Mouse (Mus musculus) MEL (cell line): ENCODE measurements at regions not wholly inside any gene's neighbourhood (a gene's known extent, or its start where the extent isn't known, plus 50 kb on each side); places are given as distances from the start of the nearest gene placed in this dataset.
"Not testable (repeated sequence)": the region's sequence is repeated elsewhere in the genome, so short reads cannot be mapped to it uniquely, and the experiment has no call there.

ENCODE experiments used
- CTCF ChIP-seq, 3 experiments: IDR thresholded peaks in 2 of 3; conservative IDR thresholded peaks in 1 of 3; 2 replicates each; pipeline ENCODE4 v1.5.1; 2011 to 2012; ENCODE audit warnings: low read length in 3 of 3, low read depth in 2 of 3, mild to moderate bottlenecking in 2 of 3, improper control_type of control experiment in 1 of 3, inconsistent platforms in 1 of 3, mixed read lengths in 1 of 3, moderate library complexity in 1 of 3; ENCODE audit not compliant: control insufficient read depth in 1 of 3, insufficient read depth in 1 of 3, poor library complexity in 1 of 3, severe bottlenecking in 1 of 3
- E2F4 ChIP-seq: IDR thresholded peaks from 2 replicates; pipeline ENCODE4 v1.6.1; 2011; ENCODE audit warnings: low read depth, low read length, improper control_type of control experiment, borderline replicate concordance
- EP300 ChIP-seq, 2 experiments: IDR thresholded peaks; 2 replicates each; pipeline ENCODE4 v1.6.1; 2011; ENCODE audit warnings: improper control_type of control experiment in 2 of 2, low read length in 2 of 2, low read depth in 1 of 2, mild to moderate bottlenecking in 1 of 2
- GABPA ChIP-seq: IDR thresholded peaks from 2 replicates; pipeline ENCODE4 v1.6.1; 2012; ENCODE audit warnings: low read depth, mild to moderate bottlenecking, inconsistent platforms, low read length, improper control_type of control experiment, moderate library complexity
- GATA1 ChIP-seq: IDR thresholded peaks from 2 replicates; pipeline ENCODE4 v1.6.1; 2011; ENCODE audit warnings: low read depth, low read length, improper control_type of control experiment
- HCFC1 ChIP-seq: IDR thresholded peaks from 2 replicates; pipeline ENCODE4 v1.6.1; 2012; ENCODE audit warnings: low read depth, mild to moderate bottlenecking, inconsistent platforms, low read length, improper control_type of control experiment, moderate library complexity
- KAT2A ChIP-seq: conservative IDR thresholded peaks from 2 replicates; pipeline ENCODE4 v1.6.1; 2012; ENCODE audit warnings: low read depth, low read length, improper control_type of control experiment, inconsistent platforms
- MAX ChIP-seq: IDR thresholded peaks from 2 replicates; pipeline ENCODE4 v1.6.1; 2011; ENCODE audit warnings: low read length, improper control_type of control experiment
- POLR2A ChIP-seq, 2 experiments: IDR thresholded peaks; 2 replicates each; pipeline ENCODE4 v1.6.1; 2011 to 2012; ENCODE audit warnings: low read length in 2 of 2, mild to moderate bottlenecking in 2 of 2, control low read depth in 1 of 2, improper control_type of control experiment in 1 of 2, low read depth in 1 of 2, moderate library complexity in 1 of 2; ENCODE audit not compliant: control insufficient read depth in 1 of 2, insufficient read depth in 1 of 2, poor library complexity in 1 of 2
- POLR2AphosphoS2 ChIP-seq: IDR thresholded peaks from 2 replicates; pipeline ENCODE4 v1.6.1; 2011; ENCODE audit warnings: low read length, improper control_type of control experiment
- SMC3 ChIP-seq: IDR thresholded peaks from 2 replicates; pipeline ENCODE4 v1.6.1; 2011; ENCODE audit warnings: low read depth, low read length, improper control_type of control experiment
- USF1 ChIP-seq: IDR thresholded peaks from 2 replicates; pipeline ENCODE4 v1.6.1; 2014; ENCODE audit warnings: low read depth, mild to moderate bottlenecking, inconsistent platforms, low read length, improper control_type of control experiment, moderate library complexity

GRCm38 (mm10) chr13:89383619-89384190, 155.9 kb upstream of the Hapln1 start:
- TF ChIP-seq POLR2A (IDR thresholded peaks at IDR 0.05; ENCODE audit: control insufficient read depth in 1 of 2, insufficient read depth in 1 of 2, low read depth in 1 of 2, low read length in 2 of 2, poor library complexity in 1 of 2) (peak; percentile 36 to 89; a peak in 2 of 4 replicates), MAX (peak; percentile 54; the same call in 1 of the 2 replicates), POLR2AphosphoS2 (peak; percentile 74; the same call in 1 of the 2 replicates)
- TF ChIP-seq KAT2A; CTCF (IDR thresholded peaks at IDR 0.05 in 2 of 3, conservative IDR thresholded peaks at IDR 0.05 in 1 of 3; ENCODE audit: control insufficient read depth in 1 of 3, insufficient read depth in 1 of 3, low read depth in 2 of 3, low read length in 3 of 3, poor library complexity in 1 of 3, severe bottlenecking in 1 of 3); EP300 (IDR thresholded peaks at IDR 0.05; ENCODE audit: low read depth in 1 of 2, low read length in 2 of 2); HCFC1; SMC3; GATA1; GABPA; USF1; E2F4: not testable (repeated sequence)
